Mouse (Mus musculus) lung, adult 2 months (tissue): Measurements from ENCODE around the gene Eya2. TPM values are rescaled to one million over a fixed set of nuclear protein-coding genes. Genes with fewer than 3 reads are reported as not detected.
A peak's percentile ranks its signal among the peaks of the same experiment; 100 is the strongest.

Experiments used
- DNase-seq: peaks from one replicate; pipeline ENCODE4 v3.0.0; 2022
- H3K4me1 ChIP-seq: fragments of 200-500 bp; 2 replicates; pipeline ENCODE4 v1.6.1; 2011; ENCODE audit warnings: low read length; ENCODE audit not compliant: control insufficient read depth, insufficient read depth
- H3K4me3 ChIP-seq: fragments of 200-500 bp; replicated peaks from 2 replicates; pipeline ENCODE3; 2011; ENCODE audit warnings: low read depth, mild to moderate bottlenecking, control low read depth, low read length; ENCODE audit errors: extremely low read depth
- CTCF ChIP-seq: fragments of 200-500 bp; IDR thresholded peaks from 2 replicates; pipeline ENCODE4 v1.5.1; 2011; ENCODE audit warnings: mild to moderate bottlenecking, low read length, control low read depth; ENCODE audit not compliant: insufficient read depth
- POLR2A ChIP-seq: fragments of 200-500 bp; IDR thresholded peaks from 2 replicates; pipeline ENCODE4 v1.6.1; 2011; ENCODE audit warnings: low read depth, mild to moderate bottlenecking, control low read depth, low read length, borderline replicate concordance; ENCODE audit errors: extremely low read depth
- WGBS: fragments of 180-500 bp; shearing (Covaris S2); methylation state at CpG from one replicate; pipeline ENCODE4 v1.1.7; 2018; 5-methylcytosine and 5-hydroxymethylcytosine counted together
- polyA plus RNA-seq: library from polyadenylated mRNA; depleted of rRNA; stranded (reverse); fragments of >200 nt; gene quantifications from 2 replicates; pipeline ENCODE4 v1.2.3, GENCODE M21; 2012

The Eya2 gene
- polyA plus RNA-seq, 1 experiment = 89.3 TPM

- Histone ChIP-seq H3K4me1 (no peaks in the 10 kb centered on the region; the same call in 1 of the 2 replicates), H3K4me3 (no peak overlapping the region)
- TF ChIP-seq POLR2A = no peak
- TF ChIP-seq CTCF = no peak
- WGBS = 67% methylated on average over 2 of the region's 2 CpGs
- DNase-seq = no peak
Measured at GRCm38 (mm10) chr2:165667096-165667495, 72.3 kb downstream of the Eya2 start.

- DNase-seq = no peak
- no peaks in the 10 kb centered on the region for H3K4me1 ChIP-seq
- TF ChIP-seq CTCF = no peak
- no peak for TF ChIP-seq POLR2A
- H3K4me3 ChIP-seq = no peak overlapping the region
- WGBS = 40% methylated on average over 6 of the region's 6 CpGs
Measured at GRCm38 (mm10) chr2:165682719-165683118, 87.9 kb downstream of the Eya2 start.

GRCm38 (mm10) chr2:165687516-165687915 lies 92.7 kb downstream of the Eya2 start:
- no peak overlapping the region for H3K4me3 ChIP-seq
- H3K4me1 ChIP-seq = no peaks in the 10 kb centered on the region
- 43% methylated on average over 8 of the region's 8 CpGs for WGBS
- DNase-seq = no peak
- TF ChIP-seq CTCF (no peak), POLR2A (no peak)

GRCm38 (mm10) chr2:165688896-165689295 lies 94.1 kb downstream of the Eya2 start:
- Histone ChIP-seq H3K4me3 (no peak overlapping the region), H3K4me1 (no peaks in the 10 kb centered on the region; the same call in 1 of the 2 replicates)
- 85% methylated on average over 4 of the region's 4 CpGs for WGBS
- TF ChIP-seq CTCF (no peak), POLR2A (no peak)
- DNase-seq = no peak

GRCm38 (mm10) chr2:165691016-165691415 lies 96.2 kb downstream of the Eya2 start:
- no peak for DNase-seq
- WGBS = 66% methylated on average over 3 of the region's 3 CpGs
- TF ChIP-seq POLR2A (no peak), CTCF (no peak)

GRCm38 (mm10) chr2:165692944-165693660 lies 98.3 kb downstream of the Eya2 start:
- TF ChIP-seq POLR2A = no peak
- no peak for TF ChIP-seq CTCF
- peak; percentile 62 for DNase-seq
- Histone ChIP-seq H3K4me1 (no peaks in the 10 kb centered on the region; the same call in 1 of the 2 replicates), H3K4me3 (no peak overlapping the region)
- WGBS = 28% methylated on average over 4 of the region's 4 CpGs

More at GRCm38 (mm10) chr2:165691016-165691415, 96.2 kb downstream of the Eya2 start:
- Histone ChIP-seq H3K4me1 (no peaks in the 10 kb centered on the region; the same call in 1 of the 2 replicates), H3K4me3 (no peak overlapping the region)

GRCm38 (mm10) chr2:165694767-165695166 lies 99.9 kb downstream of the Eya2 start:
- WGBS = 88% methylated on average over 6 of the region's 6 CpGs
- Histone ChIP-seq H3K4me3 (no peak overlapping the region), H3K4me1 (no peaks in the 10 kb centered on the region; the same call in 1 of the 2 replicates)
- TF ChIP-seq POLR2A (no peak), CTCF (no peak)
- no peak for DNase-seq

GRCm38 (mm10) chr2:165700252-165700908 lies 105.5 kb downstream of the Eya2 start:
- no peak for DNase-seq
- Histone ChIP-seq H3K4me1 (no peaks in the 10 kb centered on the region), H3K4me3 (no peak overlapping the region)
- 57% methylated on average over 19 of the region's 19 CpGs for WGBS
- TF ChIP-seq POLR2A (no peak), CTCF (no peak)

- no peak for DNase-seq
- WGBS = 52% methylated on average over 9 of the region's 9 CpGs
- Histone ChIP-seq H3K4me1 (no peaks in the 10 kb centered on the region), H3K4me3 (no peak overlapping the region)
- TF ChIP-seq POLR2A (no peak), CTCF (no peak)
Measured at GRCm38 (mm10) chr2:165703033-165703805, 108.4 kb downstream of the Eya2 start.

GRCm38 (mm10) chr2:165708266-165708665 lies 113.4 kb downstream of the Eya2 start:
- DNase-seq = no peak
- WGBS = 60% methylated on average over 9 of the region's 9 CpGs
- TF ChIP-seq CTCF (no peak), POLR2A (no peak)
- no peaks in the 10 kb centered on the region for H3K4me1 ChIP-seq
- H3K4me3 ChIP-seq = no peak overlapping the region
